21 mouse cellular contexts compared by ENCODE assay signal in genomic region chr1:51671691-51672090, GRCm38 (mm10).
DNase-seq lines count a peak whose midpoint lies in the region; ATAC-seq lines count a peak whose summit lies in the region.
"Had no signal": no experiment of that assay in that cellular context is flagged by ENCODE, and none has a peak within 500 bp of the region (broad histone marks: within the 10 kb centered on the region; RNA-seq: fewer than 3 reads in every experiment).

No protein-coding gene starts in this region.

- H3K4me1 ChIP-seq in forebrain, embryonic 14.5 days (ENCODE audit: control insufficient read depth, insufficient read depth, low read length) = no peaks in the 10 kb centered on the region
- H3K4me1 ChIP-seq in forebrain, embryonic 16.5 days (replicated peaks; ENCODE audit: control insufficient read depth, insufficient read depth, low read length) = peaks cover 8% of the 10 kb centered on the region
- H3K4me1 ChIP-seq: heart, embryonic 10.5 days; heart, embryonic 13.5 days; intestine, embryonic 15.5 days had no signal

- intact Hi-C loops in left cerebral cortex, postnatal 4 days (cut with DNase I) = loop anchor here (10.0 kb wide), 2 partner anchors 273 to 413 kb away; no protein-coding TSS in a partner anchor

- ATAC-seq in forebrain, embryonic 14.5 days = no peak
- no peak for ATAC-seq in forebrain, embryonic 16.5 days
- ATAC-seq: activated CD4-positive, CD25-positive, alpha-beta regulatory T cell, adult 4 months had no signal

- DNase-seq in cerebellum, postnatal 10 days = peak; percentile 73 to 79
- DNase-seq in cerebellum, adult 18-20 months = no peak
- DNase-seq in forebrain, embryonic 14.5 days (ENCODE audit: low spot score) = no peak
- DNase-seq in left cerebral cortex, postnatal 4 days = peak; percentile 21
- no peak for DNase-seq in left cerebral cortex, adult 11 months (ENCODE audit: low spot score)
- peak; percentile 46 for DNase-seq in brain, adult 2 months (ENCODE audit: low read depth, low spot score)
- no peak for DNase-seq in adipocyte (ENCODE audit: low spot score)
- DNase-seq: gastrocnemius, postnatal 10 days; gastrocnemius, postnatal 36 days; heart, postnatal 14 days; heart, postnatal 4 days had no signal

- no peaks in the 10 kb centered on the region for H3K9me3 ChIP-seq in forebrain, embryonic 14.5 days (replicated peaks; ENCODE audit: control insufficient read depth, low read length)
- no peaks in the 10 kb centered on the region for H3K9me3 ChIP-seq in forebrain, embryonic 16.5 days (ENCODE audit: control insufficient read depth, low read length)
- H3K9me3 ChIP-seq: embryonic facial prominence, embryonic 12.5 days; forebrain, embryonic 13.5 days; heart, embryonic 10.5 days; heart, embryonic 13.5 days; hindbrain, embryonic 15.5 days; intestine, embryonic 15.5 days had no signal

- no peak overlapping the region for H3K4me3 ChIP-seq in forebrain, embryonic 14.5 days (ENCODE audit: low read depth, low read length)
- no peak overlapping the region for H3K4me3 ChIP-seq in forebrain, embryonic 16.5 days (replicated peaks; ENCODE audit: low read length)
- H3K4me3 ChIP-seq: embryonic facial prominence, embryonic 12.5 days; erythroblast, embryonic 14.5 days; forebrain, embryonic 13.5 days; heart, adult 2 months; heart, embryonic 10.5 days; heart, embryonic 13.5 days; hindbrain, embryonic 15.5 days; intestine, embryonic 15.5 days had no signal

- H3K27ac ChIP-seq in forebrain, embryonic 14.5 days (ENCODE audit: low read depth, low read length) = 0 out of 2 replicates have a peak overlapping the region, but pooled peaks have one; percentile 27
- no peak overlapping the region for H3K27ac ChIP-seq in forebrain, embryonic 16.5 days (ENCODE audit: low read length)
- H3K27ac ChIP-seq: embryonic facial prominence, embryonic 12.5 days; forebrain, embryonic 13.5 days; heart, adult 2 months; heart, embryonic 10.5 days; heart, embryonic 13.5 days; hindbrain, embryonic 15.5 days; intestine, embryonic 15.5 days had no signal

- no peaks in the 10 kb centered on the region for H3K27me3 ChIP-seq in forebrain, embryonic 14.5 days (replicated peaks; ENCODE audit: control insufficient read depth, insufficient read depth, low read length)
- H3K27me3 ChIP-seq in forebrain, embryonic 16.5 days (replicated peaks; ENCODE audit: control insufficient read depth, insufficient read depth, low read length) = no peaks in the 10 kb centered on the region
- H3K27me3 ChIP-seq: embryonic facial prominence, embryonic 12.5 days; forebrain, embryonic 13.5 days; heart, embryonic 13.5 days; hindbrain, embryonic 15.5 days; intestine, embryonic 15.5 days had no signal

- WGBS in forebrain, embryonic 14.5 days = 60% methylated on average over 1 of the region's 1 CpGs
- 79% methylated on average over 1 of the region's 1 CpGs for WGBS in forebrain, embryonic 16.5 days

- H3K4me2 ChIP-seq in forebrain, embryonic 14.5 days (ENCODE audit: low read length) = no peak overlapping the region
- no peak overlapping the region for H3K4me2 ChIP-seq in forebrain, embryonic 16.5 days (ENCODE audit: low read length)
- H3K4me2 ChIP-seq: embryonic facial prominence, embryonic 12.5 days; forebrain, embryonic 13.5 days; heart, embryonic 13.5 days; hindbrain, embryonic 15.5 days; intestine, embryonic 15.5 days had no signal

- H3K9ac ChIP-seq in forebrain, embryonic 14.5 days (ENCODE audit: low read length) = no peak overlapping the region
- no peak overlapping the region for H3K9ac ChIP-seq in forebrain, embryonic 16.5 days (replicated peaks; ENCODE audit: low read depth, low read length)
- H3K9ac ChIP-seq: embryonic facial prominence, embryonic 12.5 days; forebrain, embryonic 13.5 days; heart, embryonic 13.5 days; hindbrain, embryonic 15.5 days; intestine, embryonic 15.5 days had no signal

- H3K36me3 ChIP-seq in forebrain, embryonic 14.5 days (ENCODE audit: control insufficient read depth, insufficient read depth, low read length) = no peaks in the 10 kb centered on the region
- no peaks in the 10 kb centered on the region for H3K36me3 ChIP-seq in forebrain, embryonic 16.5 days (ENCODE audit: control insufficient read depth, insufficient read depth)
- H3K36me3 ChIP-seq: embryonic facial prominence, embryonic 12.5 days; heart, embryonic 10.5 days; heart, embryonic 13.5 days; hindbrain, embryonic 15.5 days; intestine, embryonic 15.5 days had no signal

Comparison
In these comparisons a context has a peak if more than half of its experiments do, and no peak if none do; other contexts are left out.
1. DNase-seq: peak in cerebellum, postnatal 10 days (2 of 2), left cerebral cortex, postnatal 4 days (single experiment) and brain, adult 2 months (single experiment); none in cerebellum, adult 18-20 months (0 of 2), forebrain, embryonic 14.5 days (single experiment), left cerebral cortex, adult 11 months (single experiment) and adipocyte (single experiment).